Mouse (Mus musculus) cerebellum, adult 2 months (tissue): ENCODE results near the gene Galnt5.
A peak's percentile ranks its signal among the peaks of the same experiment; 100 is the strongest.

Experiments
- CTCF ChIP-seq: fragments of 200-500 bp; IDR thresholded peaks from 2 replicates; pipeline ENCODE4 v1.5.1; 2011; ENCODE audit warnings: low read depth, mild to moderate bottlenecking, control low read depth, low read length, moderate library complexity, borderline replicate concordance; ENCODE audit not compliant: insufficient read depth
- POLR2A ChIP-seq: fragments of 200-500 bp; IDR thresholded peaks from 2 replicates; pipeline ENCODE4 v1.6.1; 2011; ENCODE audit warnings: low read length, control low read depth, borderline replicate concordance; ENCODE audit not compliant: insufficient read depth

- TF ChIP-seq CTCF (peak; percentile 93), POLR2A (no peak)
These were observed 57.7 kb downstream of the Galnt5 start for GRCm38 (mm10) chr2:58055383-58055782.
